Mouse (Mus musculus): ENCODE results near the gene Adgrg1.

The Adgrg1 gene

GRCm38 (mm10) chr8:94974467-94975165 is at the start of gene Adgrg1:
Gene Adgrg1, plus strand, starts transcription at chr8:94974751.
- DNase-seq (ENCODE audit: low spot score): peak; percentile 86

GRCm38 (mm10) chr8:94928227-94928626 is 46.3 kb upstream of the Adgrg1 start:
- no peak for DNase-seq (ENCODE audit: low spot score)

- DNase-seq (ENCODE audit: low spot score): no peak
Observed at GRCm38 (mm10) chr8:94933918-94934317, 40.6 kb upstream of the Adgrg1 start.

GRCm38 (mm10) chr8:94935172-94935571 is 39.4 kb upstream of the Adgrg1 start:
- DNase-seq (ENCODE audit: low spot score): no peak

GRCm38 (mm10) chr8:94942566-94942965 is 32.0 kb upstream of the Adgrg1 start:
- DNase-seq (ENCODE audit: low spot score): peak; percentile 36

- no peak for DNase-seq (ENCODE audit: low spot score)
Observed at GRCm38 (mm10) chr8:94945185-94945584, 29.4 kb upstream of the Adgrg1 start.

- DNase-seq (ENCODE audit: low spot score): no peak
Observed at GRCm38 (mm10) chr8:94948421-94948820, 26.1 kb upstream of the Adgrg1 start.

- no peak for DNase-seq (ENCODE audit: low spot score)
Observed at GRCm38 (mm10) chr8:94949010-94949409, 25.5 kb upstream of the Adgrg1 start.

- peak; percentile 66 for DNase-seq (ENCODE audit: low spot score)
Observed at GRCm38 (mm10) chr8:94950046-94950445, 24.5 kb upstream of the Adgrg1 start.

GRCm38 (mm10) chr8:94950458-94950857 is 24.1 kb upstream of the Adgrg1 start:
- DNase-seq (ENCODE audit: low spot score): no peak

- no peak for DNase-seq (ENCODE audit: low spot score)
Observed at GRCm38 (mm10) chr8:94952086-94952485, 22.5 kb upstream of the Adgrg1 start.

GRCm38 (mm10) chr8:94953624-94954367 is 20.8 kb upstream of the Adgrg1 start:
- no peak for DNase-seq (ENCODE audit: low spot score)

- no peak for DNase-seq (ENCODE audit: low spot score)
Observed at GRCm38 (mm10) chr8:94954368-94954737, 20.2 kb upstream of the Adgrg1 start.

GRCm38 (mm10) chr8:94954921-94955758 is 19.4 kb upstream of the Adgrg1 start:
- DNase-seq (ENCODE audit: low spot score): peak; percentile 40

GRCm38 (mm10) chr8:94956078-94956574 is 18.4 kb upstream of the Adgrg1 start:
- DNase-seq (ENCODE audit: low spot score): no peak

- peak; percentile 80 for DNase-seq (ENCODE audit: low spot score)
Observed at GRCm38 (mm10) chr8:94962201-94962600, 12.3 kb upstream of the Adgrg1 start.

- peak; percentile 86 for DNase-seq (ENCODE audit: low spot score)
Observed at GRCm38 (mm10) chr8:94964828-94965227, 9.7 kb upstream of the Adgrg1 start.

- DNase-seq (ENCODE audit: low spot score): peak; percentile 53
Observed at GRCm38 (mm10) chr8:94966578-94966977, 8.0 kb upstream of the Adgrg1 start.

- peak; percentile 42 for DNase-seq (ENCODE audit: low spot score)
Observed at GRCm38 (mm10) chr8:94967071-94967470, 7.5 kb upstream of the Adgrg1 start.

- DNase-seq (ENCODE audit: low spot score): no peak
Observed at GRCm38 (mm10) chr8:94967554-94967953, 7.0 kb upstream of the Adgrg1 start.

- DNase-seq (ENCODE audit: low spot score): no peak
Observed at GRCm38 (mm10) chr8:94973270-94973669, 1.3 kb upstream of the Adgrg1 start.

- no peak for DNase-seq (ENCODE audit: low spot score)
Observed at GRCm38 (mm10) chr8:94973786-94974185, 765 bp upstream of the Adgrg1 start.

Measured in yolk sac, embryonic 10.5 days (tissue).